Mouse (Mus musculus): ENCODE results near the gene Hoxd11.

Gene Hoxd11

GRCm38 (mm10) chr2:74666411-74666810, 12.9 kb upstream of the Hoxd11 start:
- no peak for DNase-seq (ENCODE audit: low spot score)

GRCm38 (mm10) chr2:74667191-74667841, 12.0 kb upstream of the Hoxd11 start:
- no peak for DNase-seq (ENCODE audit: low spot score)

DNA sequence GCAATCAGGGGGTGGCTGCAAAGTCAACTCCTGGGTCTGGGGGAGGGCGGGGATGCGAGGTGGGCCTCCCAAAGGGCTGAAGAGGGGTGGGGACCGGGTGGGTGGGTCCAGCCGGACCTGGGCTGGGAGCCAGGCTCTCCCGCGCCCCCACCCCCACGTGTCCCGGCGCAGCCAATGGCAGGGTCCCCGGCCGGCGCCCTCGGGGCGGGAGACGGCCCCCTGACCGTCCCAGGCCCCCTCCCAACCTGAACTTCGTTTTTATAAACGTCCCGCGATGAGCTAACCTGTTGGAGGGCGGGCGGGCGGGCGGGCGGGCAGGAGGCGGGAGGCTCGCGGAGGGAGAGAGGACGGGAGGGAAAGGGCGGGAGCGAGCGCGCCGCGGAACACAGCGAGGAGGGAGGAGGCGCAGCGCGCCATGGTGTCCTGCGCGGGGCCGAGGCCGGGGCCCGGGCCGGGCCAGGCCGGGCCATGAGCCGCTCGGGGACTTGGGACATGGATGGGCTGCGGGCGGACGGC, 11.5 kb upstream of the Hoxd11 start, which contains the start of gene Hoxd13:
Gene Hoxd13 (plus strand): TSS at position 469 of the 516 bp plus-strand sequence.
- no peak for DNase-seq (ENCODE audit: low spot score)

DNA sequence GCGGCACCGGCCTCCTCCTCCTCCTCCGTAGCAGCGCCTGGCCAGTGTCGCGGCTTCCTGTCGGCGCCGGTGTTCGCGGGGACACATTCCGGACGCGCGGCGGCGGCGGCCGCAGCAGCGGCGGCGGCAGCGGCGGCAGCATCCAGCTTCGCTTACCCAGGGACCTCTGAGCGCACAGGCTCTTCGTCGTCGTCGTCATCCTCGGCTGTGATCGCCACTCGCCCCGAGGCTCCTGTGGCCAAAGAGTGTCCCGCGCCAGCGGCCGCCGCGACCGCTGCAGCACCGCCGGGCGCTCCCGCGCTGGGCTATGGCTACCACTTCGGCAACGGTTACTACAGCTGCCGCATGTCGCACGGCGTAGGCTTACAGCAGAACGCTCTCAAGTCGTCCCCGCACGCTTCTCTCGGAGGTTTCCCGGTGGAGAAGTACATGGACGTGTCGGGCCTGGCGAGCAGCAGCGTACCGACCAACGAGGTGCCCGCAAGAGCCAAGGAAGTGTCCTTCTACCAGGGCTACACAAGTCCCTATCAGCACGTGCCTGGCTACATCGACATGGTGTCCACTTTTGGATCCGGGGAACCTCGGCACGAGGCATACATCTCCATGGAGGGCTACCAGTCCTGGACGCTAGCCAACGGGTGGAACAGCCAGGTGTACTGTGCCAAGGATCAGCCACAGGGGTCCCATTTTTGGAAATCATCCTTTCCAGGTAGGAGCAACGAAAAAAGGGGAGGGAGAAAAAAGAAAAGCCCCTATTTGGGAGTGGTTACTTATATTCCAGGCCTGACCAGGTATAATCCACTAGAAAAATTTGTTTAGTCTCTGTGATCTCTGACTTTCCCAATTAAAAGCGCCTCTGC, 10.8 kb upstream of the Hoxd11 start:
- no peak for DNase-seq (ENCODE audit: low spot score)

DNA sequence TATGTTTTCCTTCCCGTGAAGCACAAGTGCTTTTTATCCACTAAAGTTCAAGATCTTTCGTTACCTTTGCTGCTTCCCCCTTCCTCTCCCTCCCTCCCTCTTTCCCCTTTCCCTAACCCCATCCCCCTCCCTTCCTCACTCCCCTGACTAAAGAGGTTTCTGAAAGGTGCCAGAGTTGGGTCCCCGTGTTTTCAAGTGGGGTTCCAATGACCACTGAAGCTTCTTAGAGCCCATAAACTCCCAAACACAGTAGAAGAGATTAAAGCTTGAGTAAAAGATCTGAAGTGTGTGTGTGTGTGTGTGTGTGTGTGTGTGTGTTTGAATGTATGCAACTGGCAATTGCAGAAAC, 10.2 kb upstream of the Hoxd11 start:
- no peak for DNase-seq (ENCODE audit: low spot score)

DNA sequence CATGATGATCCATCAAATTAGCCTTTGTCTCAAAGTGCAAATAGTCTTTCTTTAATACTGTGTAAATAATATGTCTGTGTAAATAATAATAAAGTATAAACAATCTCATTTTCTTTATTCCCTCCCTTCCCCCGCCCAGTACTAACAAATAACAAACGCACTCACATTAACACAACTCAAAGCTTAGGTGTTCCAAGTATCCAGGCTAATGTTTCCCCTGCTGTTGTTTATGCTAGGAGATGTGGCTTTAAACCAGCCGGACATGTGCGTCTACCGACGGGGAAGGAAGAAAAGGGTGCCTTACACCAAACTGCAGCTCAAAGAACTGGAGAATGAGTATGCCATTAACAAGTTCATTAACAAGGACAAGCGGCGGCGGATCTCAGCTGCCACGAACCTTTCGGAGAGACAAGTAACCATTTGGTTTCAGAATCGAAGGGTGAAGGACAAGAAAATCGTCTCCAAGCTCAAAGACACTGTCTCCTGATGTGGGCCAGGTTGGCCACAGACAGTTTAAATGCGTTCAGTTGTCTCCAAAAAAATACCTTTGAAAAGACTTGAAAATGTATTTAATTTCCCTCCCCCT, 9.6 kb upstream of the Hoxd11 start:
- DNase-seq (ENCODE audit: low spot score), result no peak

DNA sequence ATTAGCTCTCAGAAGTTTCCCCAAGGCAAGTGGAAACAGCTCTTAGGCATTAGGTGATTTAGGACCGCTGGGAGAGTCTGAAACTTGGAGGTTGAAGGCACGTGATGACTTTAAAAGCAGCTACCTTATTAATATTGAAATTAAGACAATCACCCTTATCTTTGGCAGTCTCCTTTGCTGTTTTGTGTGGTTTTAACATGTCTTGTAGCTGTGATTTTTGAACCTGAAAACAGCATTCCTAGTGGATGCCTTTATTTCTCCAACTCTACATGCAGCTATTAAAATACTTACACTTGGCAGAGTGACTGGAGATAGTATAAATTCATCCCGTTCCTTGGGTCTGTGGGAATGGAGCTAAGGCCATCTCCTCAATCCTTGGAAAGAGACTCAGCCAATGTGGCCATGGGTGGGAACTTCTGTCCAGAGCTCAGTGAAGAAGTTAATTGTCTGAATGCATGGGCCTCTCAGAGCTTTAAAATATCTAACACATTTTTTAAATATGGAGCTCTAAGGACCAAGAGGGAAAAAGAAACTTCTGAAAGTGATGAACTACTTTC, 8.6 kb upstream of the Hoxd11 start:
- no peak for DNase-seq (ENCODE audit: low spot score)

DNA sequence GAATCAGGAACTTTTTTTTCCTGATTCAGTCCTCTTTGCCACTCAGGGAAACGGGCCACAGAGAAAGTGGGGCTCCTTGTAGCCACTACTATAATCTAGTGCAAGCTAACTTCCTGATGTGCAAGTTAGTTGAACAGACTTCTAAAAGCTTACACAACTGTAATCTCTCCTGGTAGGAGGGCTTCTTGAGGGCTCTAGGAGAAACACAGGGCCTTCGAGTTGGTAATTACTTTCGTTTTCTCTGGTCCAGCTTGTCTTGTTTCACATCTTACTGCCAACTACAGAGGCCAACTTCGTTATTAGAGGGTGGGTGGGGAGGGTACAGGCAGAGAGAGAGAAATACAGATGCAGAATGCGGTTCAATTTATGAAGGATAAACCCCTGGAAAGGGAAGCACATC, 7.5 kb upstream of the Hoxd11 start:
- no peak for DNase-seq (ENCODE audit: low spot score)

- DNase-seq (ENCODE audit: low spot score), result no peak
Observed at GRCm38 (mm10) chr2:74672481-74673362, 6.6 kb upstream of the Hoxd11 start.

DNA sequence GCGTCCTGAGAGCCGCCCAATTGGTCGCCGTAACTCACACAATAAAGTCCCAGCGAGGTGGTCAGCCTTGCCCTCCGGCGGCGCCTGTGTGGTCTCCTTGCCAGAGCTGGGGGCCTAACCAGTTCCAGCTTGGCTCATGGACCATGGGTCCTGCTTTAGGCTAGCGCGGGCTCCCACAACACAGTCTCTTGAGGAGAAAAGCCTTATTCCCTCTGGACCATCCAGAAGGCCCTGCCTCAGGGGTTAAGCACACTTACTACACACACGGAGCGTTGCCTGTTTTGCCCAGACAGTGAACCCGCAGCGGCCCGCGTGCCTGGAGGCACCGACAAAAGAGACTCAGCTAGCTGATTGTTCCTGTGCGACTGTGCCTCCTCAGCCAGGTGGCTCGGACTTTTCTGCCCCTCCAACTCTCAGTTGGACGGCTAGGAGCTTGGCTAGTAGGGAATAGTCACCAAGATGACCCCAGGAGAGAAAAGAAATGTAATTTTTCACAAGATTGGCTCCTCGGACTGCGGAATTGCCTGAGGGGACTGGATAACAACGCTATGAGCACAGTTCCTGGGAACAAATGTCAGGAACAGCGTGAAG, 5.4 kb upstream of the Hoxd11 start:
- DNase-seq (ENCODE audit: low spot score), result no peak

DNA sequence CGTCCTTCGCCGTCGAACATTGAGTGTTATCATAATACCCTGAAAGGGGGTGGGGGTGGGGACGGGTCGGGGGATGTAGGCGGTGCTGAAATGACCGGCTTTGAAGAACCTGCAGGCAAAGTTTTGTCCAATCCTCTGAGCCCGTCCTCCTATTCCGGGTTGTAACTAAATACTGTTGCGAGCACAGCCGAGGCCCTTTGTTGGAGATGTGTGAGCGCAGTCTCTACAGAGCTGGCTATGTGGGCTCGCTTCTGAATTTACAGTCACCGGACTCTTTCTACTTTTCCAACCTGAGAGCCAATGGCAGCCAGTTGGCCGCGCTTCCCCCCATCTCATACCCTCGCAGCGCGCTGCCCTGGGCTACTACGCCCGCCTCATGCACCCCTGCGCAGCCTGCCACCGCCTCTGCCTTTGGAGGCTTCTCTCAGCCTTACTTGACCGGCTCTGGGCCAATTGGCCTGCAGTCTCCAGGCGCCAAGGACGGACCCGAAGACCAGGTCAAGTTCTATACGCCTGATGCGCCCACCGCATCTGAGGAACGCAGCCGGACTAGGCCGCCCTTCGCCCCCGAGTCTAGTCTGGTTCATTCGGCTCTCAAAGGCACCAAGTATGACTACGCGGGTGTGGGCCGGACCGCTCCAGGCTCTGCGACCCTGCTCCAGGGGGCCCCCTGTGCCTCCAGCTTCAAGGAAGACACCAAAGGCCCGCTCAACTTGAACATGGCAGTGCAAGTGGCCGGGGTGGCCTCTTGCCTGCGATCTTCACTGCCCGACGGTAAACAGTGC, 4.3 kb upstream of the Hoxd11 start, which contains the start of gene Hoxd12:
Gene Hoxd12 (plus strand): TSS at position 133 of the 785 bp plus-strand sequence.
- DNase-seq (ENCODE audit: low spot score), result no peak

GRCm38 (mm10) chr2:74675666-74676282, 3.6 kb upstream of the Hoxd11 start:
- no peak for DNase-seq (ENCODE audit: low spot score)

- no peak for DNase-seq (ENCODE audit: low spot score)
Observed at GRCm38 (mm10) chr2:74676376-74677052, 2.8 kb upstream of the Hoxd11 start.

GRCm38 (mm10) chr2:74677106-74677505, 2.3 kb upstream of the Hoxd11 start:
- DNase-seq (ENCODE audit: low spot score), result no peak

DNA sequence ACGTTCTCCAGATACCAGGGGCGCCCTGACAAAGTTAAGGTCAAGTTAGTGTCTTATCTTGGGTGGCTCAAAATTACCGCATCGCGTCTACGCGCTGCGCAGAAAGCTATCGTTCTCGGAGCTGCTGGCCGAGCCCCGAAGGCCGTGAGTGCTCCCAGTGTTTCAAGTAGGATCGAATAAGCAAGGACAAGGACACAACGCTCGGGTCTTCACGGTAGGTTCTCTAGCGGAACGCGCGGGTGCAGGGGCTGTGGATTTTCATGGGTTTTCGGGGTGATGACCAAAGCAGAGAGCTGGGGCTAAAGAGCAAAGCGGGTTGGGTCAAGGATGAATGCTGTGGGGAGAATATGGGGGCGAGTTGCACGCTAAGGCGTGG, 227 bp downstream of the Hoxd11 start:
- DNase-seq (ENCODE audit: low spot score), result no peak

- DNase-seq (ENCODE audit: low spot score), result no peak
Observed at GRCm38 (mm10) chr2:74679980-74680379, 623 bp downstream of the Hoxd11 start.

GRCm38 (mm10) chr2:74680561-74681398, 1.4 kb downstream of the Hoxd11 start:
- DNase-seq (ENCODE audit: low spot score), result no peak
